Mouse (Mus musculus) frontal cortex, adult 2 months (tissue): Measurements from ENCODE around the gene Ipcef1. TPM values are rescaled to one million over a fixed set of nuclear protein-coding genes. Genes with fewer than 3 reads are reported as not detected.
"Not testable (repeated sequence)": the region's sequence is repeated elsewhere in the genome, so short reads cannot be mapped to it uniquely, and the experiment has no call there.

Source experiments
- DNase-seq, 2 experiments: peaks; one replicate each; pipeline ENCODE4 v3.0.0; 2022; ENCODE audit warnings: low spot score in 1 of 2; ENCODE audit errors: extremely low spot score in 1 of 2
- polyA plus RNA-seq: library from polyadenylated mRNA; depleted of rRNA; stranded (reverse); fragments of >200 nt; gene quantifications from 2 replicates; pipeline ENCODE4 v1.2.3, GENCODE M21; 2012

The Ipcef1 gene
- polyA plus RNA-seq, 1 experiment, result 45.9 TPM

- DNase-seq, result no peak
These were observed 11.2 kb downstream of the Ipcef1 start for GRCm38 (mm10) chr10:7041032-7041431.

- DNase-seq, result no peak
These were observed 15.1 kb downstream of the Ipcef1 start for GRCm38 (mm10) chr10:7037194-7037593.

- no peak for DNase-seq
These were observed 16.7 kb downstream of the Ipcef1 start for GRCm38 (mm10) chr10:7035547-7035946.

GRCm38 (mm10) chr10:7033459-7033858 lies 18.8 kb downstream of the Ipcef1 start:
- DNase-seq, result no peak

GRCm38 (mm10) chr10:7025028-7025427 lies 27.2 kb downstream of the Ipcef1 start:
- DNase-seq, result no peak

GRCm38 (mm10) chr10:7020551-7020950 lies 31.7 kb downstream of the Ipcef1 start:
- no peak for DNase-seq

- no peak for DNase-seq
These were observed 32.4 kb downstream of the Ipcef1 start for GRCm38 (mm10) chr10:7019781-7020386.

GRCm38 (mm10) chr10:7015199-7015598 lies 37.1 kb downstream of the Ipcef1 start:
- no peak for DNase-seq

GRCm38 (mm10) chr10:7010543-7010942 lies 41.7 kb downstream of the Ipcef1 start:
- no peak for DNase-seq

GRCm38 (mm10) chr10:7004980-7005538 lies 47.2 kb downstream of the Ipcef1 start:
- DNase-seq, result no peak

- not testable (repeated sequence) for DNase-seq
These were observed 48.4 kb downstream of the Ipcef1 start for GRCm38 (mm10) chr10:7003898-7004297.

GRCm38 (mm10) chr10:6999355-6999754 lies 52.9 kb downstream of the Ipcef1 start:
- DNase-seq, result no peak

GRCm38 (mm10) chr10:6998576-6999250 lies 53.6 kb downstream of the Ipcef1 start:
- DNase-seq, result no peak

GRCm38 (mm10) chr10:6996895-6997294 lies 55.4 kb downstream of the Ipcef1 start:
- no peak for DNase-seq

GRCm38 (mm10) chr10:6988555-6988954 lies 63.7 kb downstream of the Ipcef1 start:
- no peak for DNase-seq

- no peak for DNase-seq
These were observed 64.7 kb downstream of the Ipcef1 start for GRCm38 (mm10) chr10:6987399-6988098.

GRCm38 (mm10) chr10:6986246-6986645 lies 66.0 kb downstream of the Ipcef1 start:
- DNase-seq, result no peak

GRCm38 (mm10) chr10:6983431-6983830 lies 68.8 kb downstream of the Ipcef1 start:
- DNase-seq, result no peak

GRCm38 (mm10) chr10:6982751-6983151 lies 69.5 kb downstream of the Ipcef1 start:
- DNase-seq, result no peak

GRCm38 (mm10) chr10:6980236-6980635 lies 72.0 kb downstream of the Ipcef1 start:
- DNase-seq, result peak in 1 of 2 experiments; percentile 59

- DNase-seq, result no peak
These were observed 72.5 kb downstream of the Ipcef1 start for GRCm38 (mm10) chr10:6979789-6980188.
